Mouse (Mus musculus) kidney, postnatal 36 days (tissue): Measurements from ENCODE around the gene Nrxn3.

Source experiments
- DNase-seq, 2 experiments: peaks; one replicate each; pipeline ENCODE4 v3.0.0; 2021 to 2022; ENCODE audit warnings: mixed read lengths in 2 of 2

Gene Nrxn3

GRCm38 (mm10) chr12:89072436-89072835 is 349.8 kb downstream of the Nrxn3 start:
- DNase-seq: no peak

- no peak for DNase-seq
Measured at GRCm38 (mm10) chr12:89073167-89073743, 350.6 kb downstream of the Nrxn3 start.

- DNase-seq: no peak
Measured at GRCm38 (mm10) chr12:89074551-89075295, 352.0 kb downstream of the Nrxn3 start.

GRCm38 (mm10) chr12:89093806-89094479 is 371.3 kb downstream of the Nrxn3 start:
- DNase-seq: no peak

- no peak for DNase-seq
Measured at GRCm38 (mm10) chr12:89097561-89097960, 374.9 kb downstream of the Nrxn3 start.

GRCm38 (mm10) chr12:89106029-89106733 is 383.5 kb downstream of the Nrxn3 start:
- peak; percentile 53 to 86 for DNase-seq

GRCm38 (mm10) chr12:89106881-89107584 is 384.4 kb downstream of the Nrxn3 start:
- DNase-seq: peak; percentile 2 to 14

GRCm38 (mm10) chr12:89109779-89110335 is 387.2 kb downstream of the Nrxn3 start:
- no peak for DNase-seq

- DNase-seq: no peak
Measured at GRCm38 (mm10) chr12:89128602-89129001, 405.9 kb downstream of the Nrxn3 start.

GRCm38 (mm10) chr12:89129139-89129907 is 406.6 kb downstream of the Nrxn3 start:
- DNase-seq: no peak

- peak; percentile 40 to 59 for DNase-seq
Measured at GRCm38 (mm10) chr12:89134333-89134732, 411.7 kb downstream of the Nrxn3 start.

GRCm38 (mm10) chr12:89134774-89135307 is 412.2 kb downstream of the Nrxn3 start:
- no peak for DNase-seq

- DNase-seq: no peak
Measured at GRCm38 (mm10) chr12:89148974-89149411, 426.3 kb downstream of the Nrxn3 start.

GRCm38 (mm10) chr12:89149455-89149854 is 426.8 kb downstream of the Nrxn3 start:
- DNase-seq: no peak

- no peak for DNase-seq
Measured at GRCm38 (mm10) chr12:89156086-89156757, 433.5 kb downstream of the Nrxn3 start.

GRCm38 (mm10) chr12:89159353-89159752 is 436.7 kb downstream of the Nrxn3 start:
- DNase-seq: peak in 1 of 2 experiments; percentile 1

- no peak for DNase-seq
Measured at GRCm38 (mm10) chr12:89174306-89175159, 451.9 kb downstream of the Nrxn3 start.

- peak; percentile 6 to 8 for DNase-seq
Measured at GRCm38 (mm10) chr12:89179970-89180666, 457.4 kb downstream of the Nrxn3 start.

GRCm38 (mm10) chr12:89181157-89181561 is 458.5 kb downstream of the Nrxn3 start:
- no peak for DNase-seq
